Mouse (Mus musculus): ENCODE measurements around the gene Gm3139. TPM values are rescaled to one million over a fixed set of nuclear protein-coding genes. Genes with fewer than 3 reads are reported as not detected.
"Not testable (repeated sequence)": the region's sequence is repeated elsewhere in the genome, so short reads cannot be mapped to it uniquely, and the experiment has no call there.

Gm3139 gene
- not detected for total RNA-seq (2021)
- long read RNA-seq, experiment 1, result 0 reads
- long read RNA-seq, experiment 2, result 0 reads

- DNase-seq, result not testable (repeated sequence)
Observed at GRCm38 (mm10) chr5:94525987-94526386, at the start of gene Gm3139. Gene Gm3139, plus strand, starts transcription at chr5:94526287.

Other genes with a start within 250 kb of the Gm3139 start
- not detected for gene A430089I19Rik, start 219.5 kb upstream of the Gm3139 start, total RNA-seq (2021)
- gene Gm6502, start 211.9 kb upstream of the Gm3139 start, total RNA-seq (2021), result not detected
- not detected for gene AA792892, start 186.5 kb upstream of the Gm3139 start, total RNA-seq (2021)
- gene Gm7682, start 80.5 kb upstream of the Gm3139 start, total RNA-seq (2021), result not detected
- gene Gm3147, start 90.1 kb downstream of the Gm3139 start, total RNA-seq (2021), result not detected
- gene Gm6509, start 97.7 kb downstream of the Gm3139 start, total RNA-seq (2021), result not detected
- gene Gm6205, start 122.1 kb downstream of the Gm3139 start, total RNA-seq (2021), result not detected

Measured in adrenal gland, postnatal 36 days (tissue).